Mouse (Mus musculus) layer of hippocampus, adult 18-20 months (tissue): ENCODE results near the gene Spsb4. TPM values are rescaled to one million over a fixed set of nuclear protein-coding genes. Genes with fewer than 3 reads are reported as not detected.

Experiments used
- DNase-seq, 2 experiments: peaks; one replicate each; pipeline ENCODE4 v3.0.0; 2022; ENCODE audit warnings: low spot score in 2 of 2
- total RNA-seq, 2 experiments: library from RNA; stranded (reverse); gene quantifications; 2 replicates each; pipeline ENCODE4 v1.2.3; 2021

Gene Spsb4
- total RNA-seq, 2 experiments from 2014 or later, result 4.8 to 5.0 TPM

GRCm38 (mm10) chr9:96908737-96909136, 109.9 kb downstream of the Spsb4 start:
- no peak for DNase-seq

GRCm38 (mm10) chr9:96904360-96905355, 114.0 kb downstream of the Spsb4 start:
- DNase-seq, result no peak

- no peak for DNase-seq
Measured at GRCm38 (mm10) chr9:96899717-96900116, 118.9 kb downstream of the Spsb4 start.

GRCm38 (mm10) chr9:96899004-96899403, 119.6 kb downstream of the Spsb4 start:
- DNase-seq, result no peak

- DNase-seq, result no peak
Measured at GRCm38 (mm10) chr9:96896690-96897089, 122.0 kb downstream of the Spsb4 start.

- no peak for DNase-seq
Measured at GRCm38 (mm10) chr9:96893582-96893981, 125.1 kb downstream of the Spsb4 start.

Other genes starting within 250 kb of the Spsb4 start
- 10 to 100 TPM; 18.7 to 23.6 TPM for gene Pxylp1, start 126.2 kb downstream of the Spsb4 start, total RNA-seq
- gene Slc25a36, start 92.3 kb upstream of the Spsb4 start, total RNA-seq, result 10 to 100 TPM; 69.3 to 72.7 TPM